Mouse (Mus musculus): ENCODE data around the gene 4931414P19Rik. TPM values are rescaled to one million over a fixed set of nuclear protein-coding genes. Genes with fewer than 3 reads are reported as not detected.

4931414P19Rik gene
- polyA plus RNA-seq, 1 experiment = 8.7 TPM

- H3K36me3 ChIP-seq (ENCODE audit: control insufficient read depth, insufficient read depth, low read length) = no peaks in the 10 kb centered on the region
- no peak overlapping the region for H3K4me3 ChIP-seq (ENCODE audit: control insufficient read depth, insufficient read depth, low read length)
- H3K27me3 ChIP-seq (ENCODE audit: control insufficient read depth, insufficient read depth, low read length) = peaks cover 21% of the 10 kb centered on the region
- no peak for DNase-seq
- H3K4me1 ChIP-seq (replicated peaks; ENCODE audit: control insufficient read depth, insufficient read depth, low read length) = peaks cover 24% of the 10 kb centered on the region
- WGBS = 53% methylated on average over 7 of the region's 7 CpGs
- no peak for TF ChIP-seq POLR2A (IDR thresholded peaks at IDR 0.05; ENCODE audit: control insufficient read depth, extremely low read depth, insufficient read depth, low read length, poor library complexity)
- no peak for TF ChIP-seq CTCF (IDR thresholded peaks at IDR 0.05; ENCODE audit: borderline replicate concordance, control insufficient read depth, extremely low read depth, insufficient read depth, low read length, poor library complexity)
- no peak overlapping the region for H3K27ac ChIP-seq (ENCODE audit: control insufficient read depth, insufficient read depth, low read length)
Observed at GRCm38 (mm10) chr14:54579638-54580037, 26.2 kb downstream of the 4931414P19Rik start.

GRCm38 (mm10) chr14:54578063-54578462 is 27.7 kb downstream of the 4931414P19Rik start:
- H3K27me3 ChIP-seq (ENCODE audit: control insufficient read depth, insufficient read depth, low read length) = peaks cover 21% of the 10 kb centered on the region
- TF ChIP-seq POLR2A (IDR thresholded peaks at IDR 0.05; ENCODE audit: control insufficient read depth, extremely low read depth, insufficient read depth, low read length, poor library complexity) (no peak), CTCF (IDR thresholded peaks at IDR 0.05; ENCODE audit: borderline replicate concordance, control insufficient read depth, extremely low read depth, insufficient read depth, low read length, poor library complexity) (no peak)
- H3K36me3 ChIP-seq (ENCODE audit: control insufficient read depth, insufficient read depth, low read length) = no peaks in the 10 kb centered on the region
- H3K4me3 ChIP-seq (ENCODE audit: control insufficient read depth, insufficient read depth, low read length) = peak overlapping the region; percentile 12
- peaks cover 24% of the 10 kb centered on the region for H3K4me1 ChIP-seq (replicated peaks; ENCODE audit: control insufficient read depth, insufficient read depth, low read length)
- peak; percentile 61 for DNase-seq
- H3K27ac ChIP-seq (ENCODE audit: control insufficient read depth, insufficient read depth, low read length) = no peak overlapping the region
- WGBS = 2% methylated on average over 10 of the region's 10 CpGs

GRCm38 (mm10) chr14:54577089-54577982 is 28.5 kb downstream of the 4931414P19Rik start, which contains the start of gene Ajuba:
Ajuba (minus strand) TSS chr14:54577558.
- H3K36me3 ChIP-seq (ENCODE audit: control insufficient read depth, insufficient read depth, low read length) = no peaks in the 10 kb centered on the region

GRCm38 (mm10) chr14:54576241-54577088 is 29.3 kb downstream of the 4931414P19Rik start:
- whole genome bisulfite sequencing = 8% methylated on average over 84 of the region's 84 CpGs
- TF ChIP-seq POLR2A (IDR thresholded peaks at IDR 0.05; ENCODE audit: control insufficient read depth, extremely low read depth, insufficient read depth, low read length, poor library complexity) (no peak), CTCF (IDR thresholded peaks at IDR 0.05; ENCODE audit: borderline replicate concordance, control insufficient read depth, extremely low read depth, insufficient read depth, low read length, poor library complexity) (no peak)
- H3K36me3 ChIP-seq (ENCODE audit: control insufficient read depth, insufficient read depth, low read length) = no peaks in the 10 kb centered on the region
- H3K4me3 ChIP-seq (ENCODE audit: control insufficient read depth, insufficient read depth, low read length) = peak overlapping the region; percentile 45
- H3K4me1 ChIP-seq (replicated peaks; ENCODE audit: control insufficient read depth, insufficient read depth, low read length) = peaks cover 24% of the 10 kb centered on the region
- no peak for DNase-seq
- no peak overlapping the region for H3K27ac ChIP-seq (ENCODE audit: control insufficient read depth, insufficient read depth, low read length)
- peaks cover 21% of the 10 kb centered on the region for H3K27me3 ChIP-seq (ENCODE audit: control insufficient read depth, insufficient read depth, low read length)

More at GRCm38 (mm10) chr14:54577089-54577982, 28.5 kb downstream of the 4931414P19Rik start, which contains the start of gene Ajuba:
- 1% methylated on average over 66 of the region's 66 CpGs for WGBS
- DNase-seq = peak; percentile 42
- Histone ChIP-seq H3K4me1 (replicated peaks; ENCODE audit: control insufficient read depth, insufficient read depth, low read length) (peaks cover 24% of the 10 kb centered on the region), H3K27me3 (ENCODE audit: control insufficient read depth, insufficient read depth, low read length) (peaks cover 21% of the 10 kb centered on the region), H3K27ac (ENCODE audit: control insufficient read depth, insufficient read depth, low read length) (no peak within 1 kb of the TSS), H3K4me3 (ENCODE audit: control insufficient read depth, insufficient read depth, low read length) (peak within 1 kb of the TSS; percentile 45)
- TF ChIP-seq CTCF (IDR thresholded peaks at IDR 0.05; ENCODE audit: borderline replicate concordance, control insufficient read depth, extremely low read depth, insufficient read depth, low read length, poor library complexity) = no peak
- 0 out of 2 replicates have a peak, but pooled peaks have one; percentile 32 for TF ChIP-seq POLR2A (IDR thresholded peaks at IDR 0.05; ENCODE audit: control insufficient read depth, extremely low read depth, insufficient read depth, low read length, poor library complexity)

GRCm38 (mm10) chr14:54575631-54576030 is 30.2 kb downstream of the 4931414P19Rik start:
- Histone ChIP-seq H3K27me3 (ENCODE audit: control insufficient read depth, insufficient read depth, low read length) (peaks cover 21% of the 10 kb centered on the region), H3K4me1 (replicated peaks; ENCODE audit: control insufficient read depth, insufficient read depth, low read length) (peaks cover 24% of the 10 kb centered on the region), H3K4me3 (ENCODE audit: control insufficient read depth, insufficient read depth, low read length) (peak overlapping the region; percentile 45), H3K36me3 (ENCODE audit: control insufficient read depth, insufficient read depth, low read length) (no peaks in the 10 kb centered on the region), H3K27ac (ENCODE audit: control insufficient read depth, insufficient read depth, low read length) (peak overlapping the region; percentile 23; the same call in 1 of the 2 replicates)
- DNase-seq = no peak
- TF ChIP-seq CTCF (IDR thresholded peaks at IDR 0.05; ENCODE audit: borderline replicate concordance, control insufficient read depth, extremely low read depth, insufficient read depth, low read length, poor library complexity) (no peak), POLR2A (IDR thresholded peaks at IDR 0.05; ENCODE audit: control insufficient read depth, extremely low read depth, insufficient read depth, low read length, poor library complexity) (no peak)
- 10% methylated on average over 39 of the region's 39 CpGs for WGBS

GRCm38 (mm10) chr14:54575031-54575430 is 30.8 kb downstream of the 4931414P19Rik start:
- no peak for DNase-seq
- H3K4me3 ChIP-seq (ENCODE audit: control insufficient read depth, insufficient read depth, low read length) = no peak overlapping the region
- H3K36me3 ChIP-seq (ENCODE audit: control insufficient read depth, insufficient read depth, low read length) = no peaks in the 10 kb centered on the region
- H3K27ac ChIP-seq (ENCODE audit: control insufficient read depth, insufficient read depth, low read length) = no peak overlapping the region
- peaks cover 24% of the 10 kb centered on the region for H3K4me1 ChIP-seq (replicated peaks; ENCODE audit: control insufficient read depth, insufficient read depth, low read length)
- 49% methylated on average over 8 of the region's 8 CpGs for WGBS
- TF ChIP-seq CTCF (IDR thresholded peaks at IDR 0.05; ENCODE audit: borderline replicate concordance, control insufficient read depth, extremely low read depth, insufficient read depth, low read length, poor library complexity) (no peak), POLR2A (IDR thresholded peaks at IDR 0.05; ENCODE audit: control insufficient read depth, extremely low read depth, insufficient read depth, low read length, poor library complexity) (no peak)
- H3K27me3 ChIP-seq (ENCODE audit: control insufficient read depth, insufficient read depth, low read length) = peaks cover 21% of the 10 kb centered on the region

All from thymus, adult 2 months (tissue).